Comparison of ENCODE assay signal across 18 mouse cellular contexts in the genomic region with DNA sequence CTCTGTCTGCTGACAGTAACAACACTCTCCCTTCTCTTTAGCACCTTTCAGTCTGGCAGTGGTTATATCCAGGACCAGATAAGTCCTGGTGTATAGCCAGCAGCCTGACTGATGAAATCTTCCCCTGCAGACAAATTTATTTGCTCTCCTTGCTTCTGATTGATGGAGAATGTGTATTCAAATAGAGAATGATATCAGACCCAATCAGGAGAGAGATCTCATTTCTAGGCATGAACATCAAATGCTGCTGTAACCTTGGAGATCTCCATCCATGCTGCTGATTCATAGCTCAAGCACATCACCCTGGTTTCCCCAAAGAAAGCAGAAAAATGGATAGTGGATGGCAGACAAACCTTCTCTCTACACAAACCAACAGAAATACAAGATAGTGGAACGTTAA.
A peak's percentile ranks its signal among the peaks of the same experiment; 100 is the strongest.
DNase-seq lines count a peak whose midpoint lies in the region; ATAC-seq and TF ChIP-seq lines count a peak whose summit lies in the region.
"Had no signal": no experiment of that assay in that cellular context is flagged by ENCODE, and none has a peak within 500 bp of the region (broad histone marks: within the 10 kb centered on the region; RNA-seq: fewer than 3 reads in every experiment).

No protein-coding gene starts in this region.

- intact Hi-C loops in left cerebral cortex, postnatal 14 days (cut with DNase I), result loop anchor here (5.0 kb wide), 1 partner anchor 71 kb away; no protein-coding TSS in a partner anchor

- peak; percentile 32 for DNase-seq in forebrain, postnatal 0 days
- DNase-seq in midbrain, postnatal 0 days (ENCODE audit: low spot score), result peak; percentile 9
- peak; percentile 22 to 50 for DNase-seq in layer of hippocampus, adult 2 months (ENCODE audit: low spot score in 2 of 2)
- peak; percentile 13 to 71 for DNase-seq in left cerebral cortex, postnatal 14 days (ENCODE audit: low spot score in 2 of 2)
- DNase-seq in testis, postnatal 10 days (ENCODE audit: low spot score), result no peak
- DNase-seq: cerebellum, adult 11 months; cerebellum, postnatal 36 days; gastrocnemius, postnatal 36 days; kidney, adult 9 months; lung, postnatal 10 days; right cerebral cortex, postnatal 4 days; thymus, adult 18-20 months had no signal

- H3K9ac ChIP-seq in forebrain, postnatal 0 days, result no peak overlapping the region
- no peak overlapping the region for H3K9ac ChIP-seq in forebrain, embryonic 15.5 days (replicated peaks)
- no peak overlapping the region for H3K9ac ChIP-seq in midbrain, postnatal 0 days (replicated peaks; ENCODE audit: low read length, poor library complexity, severe bottlenecking)
- no peak overlapping the region for H3K9ac ChIP-seq in midbrain, embryonic 16.5 days (ENCODE audit: low read depth, low read length)
- H3K9ac ChIP-seq in liver, embryonic 12.5 days, result no peak overlapping the region
- H3K9ac ChIP-seq: embryonic facial prominence, embryonic 13.5 days had no signal

- H3K27ac ChIP-seq in forebrain, postnatal 0 days (ENCODE audit: low read depth, low read length), result no peak overlapping the region
- no peak overlapping the region for H3K27ac ChIP-seq in forebrain, embryonic 15.5 days (replicated peaks)
- H3K27ac ChIP-seq in midbrain, postnatal 0 days (ENCODE audit: low read depth, low read length), result no peak overlapping the region
- H3K27ac ChIP-seq in midbrain, embryonic 16.5 days (ENCODE audit: low read length), result no peak overlapping the region; the same call in 1 of the 2 replicates
- peak overlapping the region; percentile 78 for H3K27ac ChIP-seq in layer of hippocampus, adult 2 months
- no peak overlapping the region for H3K27ac ChIP-seq in liver, embryonic 12.5 days
- H3K27ac ChIP-seq: embryonic facial prominence, embryonic 13.5 days had no signal

- WGBS in forebrain, postnatal 0 days, result 59% methylated on average over 1 of the region's 1 CpGs
- 75% methylated on average over 1 of the region's 1 CpGs for WGBS in forebrain, embryonic 15.5 days
- 59% methylated on average over 1 of the region's 1 CpGs for WGBS in midbrain, postnatal 0 days
- 83% methylated on average over 1 of the region's 1 CpGs for WGBS in midbrain, embryonic 16.5 days
- 36% methylated on average over 1 of the region's 1 CpGs for WGBS in liver, embryonic 12.5 days (ENCODE audit: insufficient replicate concordance)

- no peaks in the 10 kb centered on the region for H3K9me3 ChIP-seq in forebrain, postnatal 0 days (ENCODE audit: low read length)
- H3K9me3 ChIP-seq in forebrain, embryonic 15.5 days, result 0 out of 2 replicates have a peak, but pooled peaks cover 6% of the 10 kb centered on the region
- H3K9me3 ChIP-seq in midbrain, postnatal 0 days (ENCODE audit: low read length), result no peaks in the 10 kb centered on the region
- no peaks in the 10 kb centered on the region for H3K9me3 ChIP-seq in midbrain, embryonic 16.5 days (replicated peaks; ENCODE audit: control insufficient read depth, low read length, poor library complexity, severe bottlenecking)
- no peaks in the 10 kb centered on the region for H3K9me3 ChIP-seq in liver, embryonic 12.5 days (replicated peaks)
- H3K9me3 ChIP-seq: embryonic facial prominence, embryonic 13.5 days had no signal

- no peaks in the 10 kb centered on the region for H3K36me3 ChIP-seq in forebrain, postnatal 0 days (ENCODE audit: insufficient read depth)
- H3K36me3 ChIP-seq in forebrain, embryonic 15.5 days, result no peaks in the 10 kb centered on the region
- no peaks in the 10 kb centered on the region for H3K36me3 ChIP-seq in midbrain, postnatal 0 days (ENCODE audit: insufficient read depth, low read length)
- H3K36me3 ChIP-seq in midbrain, embryonic 16.5 days (ENCODE audit: control insufficient read depth, insufficient read depth, low read length), result no peaks in the 10 kb centered on the region
- H3K36me3 ChIP-seq in liver, embryonic 12.5 days, result no peaks in the 10 kb centered on the region
- H3K36me3 ChIP-seq: embryonic facial prominence, embryonic 13.5 days had no signal

- H3K4me3 ChIP-seq in forebrain, postnatal 0 days (ENCODE audit: low read depth, low read length), result no peak overlapping the region
- H3K4me3 ChIP-seq in forebrain, embryonic 15.5 days, result no peak overlapping the region
- H3K4me3 ChIP-seq in midbrain, postnatal 0 days (ENCODE audit: low read depth, low read length), result no peak overlapping the region
- H3K4me3 ChIP-seq in midbrain, embryonic 16.5 days (ENCODE audit: low read depth, low read length), result no peak overlapping the region
- no peak overlapping the region for H3K4me3 ChIP-seq in layer of hippocampus, adult 2 months
- H3K4me3 ChIP-seq in liver, embryonic 12.5 days, result no peak overlapping the region
- H3K4me3 ChIP-seq: embryonic facial prominence, embryonic 13.5 days; myocyte had no signal

- TF ChIP-seq CTCF in forebrain, postnatal 0 days (IDR thresholded peaks at IDR 0.05; ENCODE audit: low read depth), result no peak
- TF ChIP-seq CTCF in midbrain, postnatal 0 days (IDR thresholded peaks at IDR 0.05), result no peak
- TF ChIP-seq CTCF in layer of hippocampus, adult 2 months (conservative IDR thresholded peaks at IDR 0.05), result no peak

- ATAC-seq in forebrain, postnatal 0 days, result peak; percentile 92
- ATAC-seq in forebrain, embryonic 15.5 days (replicated peaks), result no peak
- ATAC-seq in midbrain, postnatal 0 days (ENCODE audit: low FRiP score), result no peak
- ATAC-seq in midbrain, embryonic 16.5 days, result no peak
- ATAC-seq in liver, embryonic 12.5 days, result no peak

- H3K4me2 ChIP-seq in forebrain, postnatal 0 days (ENCODE audit: low read depth), result no peak overlapping the region
- H3K4me2 ChIP-seq in forebrain, embryonic 15.5 days (replicated peaks), result no peak overlapping the region
- no peak overlapping the region for H3K4me2 ChIP-seq in midbrain, postnatal 0 days (ENCODE audit: low read depth, low read length, poor library complexity, severe bottlenecking)
- H3K4me2 ChIP-seq in midbrain, embryonic 16.5 days (ENCODE audit: low read length), result no peak overlapping the region
- no peak overlapping the region for H3K4me2 ChIP-seq in liver, embryonic 12.5 days
- H3K4me2 ChIP-seq: embryonic facial prominence, embryonic 13.5 days; heart, embryonic 11.5 days had no signal

- H3K27me3 ChIP-seq in forebrain, postnatal 0 days (ENCODE audit: insufficient read depth, low read length), result no peaks in the 10 kb centered on the region
- no peaks in the 10 kb centered on the region for H3K27me3 ChIP-seq in forebrain, embryonic 15.5 days
- H3K27me3 ChIP-seq in midbrain, postnatal 0 days (ENCODE audit: insufficient read depth, low read length), result no peaks in the 10 kb centered on the region
- H3K27me3 ChIP-seq in midbrain, embryonic 16.5 days (ENCODE audit: control insufficient read depth, insufficient read depth, low read depth, low read length), result no peaks in the 10 kb centered on the region
- H3K27me3 ChIP-seq in liver, embryonic 12.5 days (replicated peaks), result no peaks in the 10 kb centered on the region
- H3K27me3 ChIP-seq: embryonic facial prominence, embryonic 13.5 days had no signal

- no peaks in the 10 kb centered on the region for H3K4me1 ChIP-seq in forebrain, postnatal 0 days (ENCODE audit: insufficient read depth)
- no peaks in the 10 kb centered on the region for H3K4me1 ChIP-seq in forebrain, embryonic 15.5 days
- H3K4me1 ChIP-seq in midbrain, postnatal 0 days (ENCODE audit: insufficient read depth, low read length), result no peaks in the 10 kb centered on the region
- no peaks in the 10 kb centered on the region for H3K4me1 ChIP-seq in midbrain, embryonic 16.5 days (ENCODE audit: control insufficient read depth, insufficient read depth, low read length)
- H3K4me1 ChIP-seq in liver, embryonic 12.5 days, result no peaks in the 10 kb centered on the region
- H3K4me1 ChIP-seq: embryonic facial prominence, embryonic 13.5 days had no signal
